Mouse (Mus musculus) spleen, adult 2 months (tissue): ENCODE data around the gene Alkbh3. TPM values are rescaled to one million over a fixed set of nuclear protein-coding genes. Genes with fewer than 3 reads are reported as not detected.
A peak's percentile ranks its signal among the peaks of the same experiment; 100 is the strongest.

Experiments used
- DNase-seq, 2 experiments: peaks; one replicate each; pipeline versions ENCODE4 v3.0.0 to v3.0.0-alpha.2; 2012 to 2021; ENCODE audit warnings: low spot score in 2 of 2, low read depth in 1 of 2
- H3K27ac ChIP-seq: fragments of 200-500 bp; 2 replicates; pipeline ENCODE4 v1.5.1; 2012; ENCODE audit warnings: low read length, inconsistent platforms; ENCODE audit not compliant: insufficient read depth
- H3K27me3 ChIP-seq: fragments of 200-500 bp; 2 replicates; pipeline ENCODE4 v1.6.1; 2012; ENCODE audit warnings: mild to moderate bottlenecking, moderate library complexity, low read length, inconsistent platforms; ENCODE audit not compliant: control insufficient read depth, insufficient read depth
- H3K36me3 ChIP-seq: fragments of 200-500 bp; 2 replicates; pipeline ENCODE4 v1.6.1; 2012; ENCODE audit warnings: mild to moderate bottlenecking, low read length, inconsistent platforms; ENCODE audit not compliant: control insufficient read depth, insufficient read depth
- H3K4me1 ChIP-seq: fragments of 200-500 bp; 2 replicates; pipeline ENCODE4 v1.6.1; 2011; ENCODE audit warnings: inconsistent platforms; ENCODE audit not compliant: control insufficient read depth, insufficient read depth, insufficient read length
- H3K4me3 ChIP-seq: fragments of 200-500 bp; 2 replicates; pipeline ENCODE4 v1.5.1; 2011; ENCODE audit warnings: mild to moderate bottlenecking, inconsistent platforms; ENCODE audit not compliant: insufficient read depth, insufficient read length; ENCODE audit errors: extremely low read depth
- CTCF ChIP-seq: fragments of 200-500 bp; IDR thresholded peaks from 2 replicates; pipeline ENCODE4 v1.5.1; 2011; ENCODE audit warnings: mild to moderate bottlenecking, inconsistent platforms; ENCODE audit not compliant: insufficient read depth, insufficient read length, insufficient replicate concordance; ENCODE audit errors: extremely low read depth
- POLR2A ChIP-seq: fragments of 200-500 bp; IDR thresholded peaks from 2 replicates; pipeline ENCODE4 v1.6.1; 2011; ENCODE audit warnings: low read depth, low read length, inconsistent platforms
- WGBS: fragments of 180-500 bp; shearing (Covaris S2); methylation state at CpG from one replicate; pipeline ENCODE4 v1.1.7; 2018; 5-methylcytosine and 5-hydroxymethylcytosine counted together
- polyA plus RNA-seq: library from polyadenylated mRNA; depleted of rRNA; stranded (reverse); fragments of >200 nt; gene quantifications from 2 replicates; pipeline ENCODE4 v1.2.3, GENCODE M21; 2012

Alkbh3 gene
- polyA plus RNA-seq, 1 experiment, result 24.7 TPM

DNA sequence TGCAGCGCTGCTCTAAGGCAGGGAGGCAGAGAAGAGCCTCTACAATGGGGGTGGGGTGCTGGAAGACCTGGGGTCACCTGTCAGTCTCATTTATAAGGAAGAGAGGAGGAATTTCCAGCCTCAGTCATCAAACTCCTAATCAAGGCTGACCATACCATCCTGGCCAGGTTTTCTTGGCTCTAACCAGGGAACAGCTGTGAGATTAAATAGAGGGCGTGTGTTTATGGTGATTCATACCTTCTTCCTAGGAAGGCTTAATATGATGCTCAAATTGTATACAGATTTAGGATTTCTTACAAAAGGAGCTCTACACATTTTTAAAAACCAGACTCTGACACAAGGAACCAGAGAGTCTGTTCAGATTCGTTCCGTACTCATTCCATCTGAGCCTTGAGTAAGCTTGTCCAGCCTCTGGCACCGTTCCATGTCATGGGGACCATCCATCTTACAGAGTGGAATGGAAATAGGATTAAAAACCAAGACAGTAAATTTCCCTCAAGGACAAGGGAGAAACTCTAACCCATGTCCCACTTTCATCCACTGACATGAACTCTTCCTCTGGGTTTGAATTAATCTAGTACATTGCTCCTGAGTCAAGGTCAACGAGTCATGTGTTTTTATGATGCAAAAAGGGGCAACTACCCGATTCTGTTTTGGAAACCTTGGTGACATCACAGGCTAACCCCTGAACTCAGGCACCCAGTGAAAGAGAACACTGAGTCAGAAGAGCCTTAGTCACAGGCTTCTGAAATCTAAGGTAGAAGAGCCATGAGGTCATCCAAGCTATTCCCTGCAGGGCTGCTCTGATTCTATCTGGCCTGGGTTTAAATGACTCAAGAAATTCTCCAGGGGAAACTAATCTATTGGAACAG lies 31.1 kb downstream of the Alkbh3 start:
- Histone ChIP-seq H3K27me3 (no peaks in the 10 kb centered on the region), H3K36me3 (peaks cover 13% of the 10 kb centered on the region), H3K27ac (no peak overlapping the region), H3K4me3 (no peak overlapping the region), H3K4me1 (peaks cover 2% of the 10 kb centered on the region)
- 90% methylated on average over 7 of the region's 7 CpGs for WGBS
- no peak for TF ChIP-seq CTCF
- TF ChIP-seq POLR2A, result no peak
- no peak for DNase-seq

DNA sequence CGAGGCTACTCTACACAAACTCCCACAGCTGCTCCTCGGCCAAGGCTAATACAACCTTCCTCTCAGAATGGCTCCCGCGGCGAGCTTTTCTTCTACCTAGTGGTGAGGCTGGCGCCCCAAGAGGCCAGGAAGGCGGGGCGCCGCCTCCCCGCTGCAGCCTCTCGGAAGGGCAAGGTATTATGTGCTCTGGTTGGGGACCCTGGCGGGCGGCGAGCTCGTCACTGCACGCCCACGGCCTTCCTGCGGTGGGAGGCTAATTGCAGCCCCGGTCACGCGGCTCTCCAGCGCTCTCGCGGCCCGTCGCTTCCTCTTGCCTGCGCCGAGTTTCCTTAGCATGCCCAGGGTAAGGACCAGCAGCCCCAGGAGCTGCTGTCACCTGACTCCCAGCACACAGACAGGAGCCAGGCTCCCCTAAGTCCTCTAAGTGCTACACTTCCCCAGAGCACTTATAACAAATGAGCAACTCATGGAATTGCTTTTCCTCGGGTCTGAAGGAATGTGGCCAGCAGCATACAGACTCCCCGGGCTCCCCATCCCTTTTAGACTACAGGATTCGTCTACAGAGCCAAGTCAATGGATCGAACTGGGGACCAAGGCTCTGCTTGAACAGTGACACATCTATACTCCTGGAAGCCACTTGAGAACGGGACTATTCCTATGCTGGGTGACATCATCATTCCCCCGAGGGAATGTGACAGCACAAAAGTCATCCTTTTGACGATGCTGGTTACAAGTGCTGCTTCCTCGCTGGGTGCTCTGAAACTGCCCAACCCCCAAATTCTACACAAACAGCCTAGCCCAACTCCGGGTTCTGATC lies 34.0 kb downstream of the Alkbh3 start:
- Histone ChIP-seq H3K4me3 (peak overlapping the region; percentile 27; the same call in 1 of the 2 replicates), H3K27me3 (no peaks in the 10 kb centered on the region), H3K27ac (no peak overlapping the region), H3K4me1 (peaks cover 2% of the 10 kb centered on the region), H3K36me3 (peaks cover 12% of the 10 kb centered on the region)
- DNase-seq, result peak; percentile 15 to 49
- 7% methylated on average over 37 of the region's 37 CpGs for WGBS
- peak; percentile 12; the same call in 1 of the 2 replicates for TF ChIP-seq CTCF
- TF ChIP-seq POLR2A, result no peak

DNA sequence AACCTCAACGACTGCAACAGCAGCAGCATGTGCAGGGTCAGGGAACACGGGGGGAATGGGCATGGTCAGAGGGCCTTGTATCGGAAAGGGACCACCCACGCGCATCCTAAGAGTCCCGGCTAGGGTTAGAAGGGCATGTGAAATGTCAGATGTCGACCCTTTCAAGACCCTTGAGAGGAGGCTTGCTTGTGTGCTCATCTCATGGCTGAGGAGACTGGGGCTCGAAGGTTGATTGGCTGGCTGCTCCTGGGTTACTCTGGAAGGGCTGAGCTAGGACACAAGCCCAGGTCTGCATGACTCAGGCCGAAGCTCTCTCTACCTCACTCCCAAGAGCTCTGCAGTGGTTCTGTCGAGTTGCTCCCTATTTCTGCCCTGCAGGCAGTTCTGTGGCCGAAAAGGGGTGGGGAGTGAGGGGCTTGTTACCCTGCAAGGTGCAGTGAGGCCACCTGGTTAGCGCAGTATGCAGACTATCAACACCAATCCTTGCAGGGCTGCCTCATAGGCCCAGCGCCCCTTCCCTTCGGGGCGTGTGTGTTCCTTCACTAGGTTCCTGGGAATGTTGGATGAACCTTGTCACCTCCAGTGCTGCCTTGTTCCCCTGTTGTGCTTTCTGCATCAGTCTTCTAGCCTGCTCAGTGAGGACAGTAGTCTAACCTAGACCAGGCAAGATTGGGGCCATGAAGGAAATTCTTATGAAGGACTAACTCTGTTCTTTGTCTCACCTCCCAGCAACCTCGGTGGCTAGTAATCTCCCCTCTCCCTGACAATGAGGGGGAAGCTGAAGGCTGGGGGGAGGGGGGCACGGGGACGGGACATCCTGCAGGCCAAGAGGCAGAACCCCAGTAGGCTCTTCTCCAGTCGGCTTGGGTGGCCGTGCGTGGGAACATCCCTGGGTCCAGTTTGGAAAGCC lies 34.8 kb downstream of the Alkbh3 start:
- no peak for DNase-seq
- WGBS, result 61% methylated on average over 20 of the region's 21 CpGs
- TF ChIP-seq POLR2A, result no peak
- no peak for TF ChIP-seq CTCF
- Histone ChIP-seq H3K36me3 (peaks cover 5% of the 10 kb centered on the region), H3K4me3 (peak overlapping the region; percentile 27; the same call in 1 of the 2 replicates), H3K27ac (no peak overlapping the region), H3K4me1 (peaks cover 2% of the 10 kb centered on the region), H3K27me3 (no peaks in the 10 kb centered on the region)

DNA sequence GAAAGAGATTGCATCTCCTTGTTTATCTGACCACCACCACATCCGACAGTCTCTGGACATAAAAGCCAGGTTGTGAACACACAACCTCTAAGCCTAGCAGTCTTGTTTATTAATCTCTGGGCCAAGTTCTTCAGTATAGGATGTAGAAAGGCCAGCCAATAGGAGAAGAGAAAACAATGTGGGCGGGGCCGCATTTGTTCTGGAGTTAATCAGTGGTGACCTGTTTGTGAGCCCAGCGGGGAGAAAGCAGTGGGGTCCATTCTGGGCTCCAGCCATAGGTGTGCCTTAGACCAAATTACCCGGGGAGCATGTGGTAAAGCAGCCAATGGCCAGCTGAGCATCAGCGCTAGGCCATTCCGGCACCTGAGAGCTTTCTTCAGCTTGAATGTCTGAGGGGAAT lies 35.6 kb downstream of the Alkbh3 start:
- H3K27ac ChIP-seq, result no peak overlapping the region
- H3K4me3 ChIP-seq, result no peak overlapping the region
- 88% methylated on average over 7 of the region's 7 CpGs for WGBS
- peaks cover 2% of the 10 kb centered on the region for H3K4me1 ChIP-seq
- DNase-seq, result no peak
- TF ChIP-seq POLR2A (no peak), CTCF (no peak)
- no peaks in the 10 kb centered on the region for H3K27me3 ChIP-seq
- no peaks in the 10 kb centered on the region; the same call in 1 of the 2 replicates for H3K36me3 ChIP-seq

DNA sequence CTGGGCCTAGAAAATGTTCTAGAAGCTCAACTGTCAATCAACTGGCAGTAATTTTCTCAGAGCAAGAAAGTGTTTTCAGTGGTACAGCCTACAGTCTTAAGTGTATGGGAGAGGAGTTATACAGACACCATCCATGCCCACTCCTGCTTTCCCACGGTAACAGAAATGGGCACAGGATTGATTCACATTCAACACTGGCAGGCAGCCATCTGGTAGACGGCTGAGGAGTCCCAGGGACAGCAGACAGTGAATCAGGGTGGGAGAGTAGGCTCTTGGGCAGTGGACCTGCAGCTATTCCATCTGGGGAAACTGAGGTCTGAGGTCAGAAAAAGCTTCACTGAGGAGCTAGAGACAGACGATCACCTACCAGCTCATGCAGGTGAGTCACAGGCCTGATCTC lies 39.0 kb downstream of the Alkbh3 start:
- WGBS, result 84% methylated on average over 3 of the region's 3 CpGs
- TF ChIP-seq POLR2A, result no peak
- no peak for TF ChIP-seq CTCF

DNA sequence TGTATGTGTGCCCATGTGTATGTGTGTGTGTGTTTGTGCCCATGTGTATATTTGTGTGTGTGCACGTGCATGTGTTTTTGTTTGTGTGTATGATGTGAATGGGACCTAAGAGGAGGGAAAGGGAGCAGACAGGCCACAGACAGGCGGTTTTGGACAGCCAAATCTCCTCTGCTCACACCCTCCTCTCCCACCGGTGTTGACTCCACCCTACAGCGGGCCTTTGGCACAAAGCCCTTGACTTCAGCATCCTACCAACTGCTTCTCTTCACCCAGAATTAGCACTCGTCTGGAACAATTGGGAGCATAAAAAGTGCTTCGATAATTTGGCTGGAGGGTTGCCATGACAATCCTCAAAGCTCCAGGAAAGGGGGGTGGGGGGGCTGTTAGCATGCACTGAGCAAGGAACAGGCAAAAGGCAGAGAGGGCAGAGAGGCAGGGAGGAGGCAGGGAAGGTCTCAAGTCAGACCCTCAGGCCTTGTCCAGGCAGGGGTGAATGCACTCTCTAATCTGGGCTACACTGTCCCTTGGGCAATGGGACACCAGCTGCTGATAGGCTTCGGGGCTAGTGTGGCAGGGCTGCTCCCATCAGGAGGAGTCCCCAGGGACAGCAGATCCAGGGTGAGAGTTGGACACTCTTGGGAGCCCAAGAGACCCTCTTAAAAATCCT lies 46.0 kb downstream of the Alkbh3 start:
- no peaks in the 10 kb centered on the region for H3K36me3 ChIP-seq
- 76% methylated on average over 7 of the region's 7 CpGs for WGBS
- H3K4me3 ChIP-seq, result no peak overlapping the region
- no peak overlapping the region for H3K27ac ChIP-seq
- no peak for DNase-seq
- no peaks in the 10 kb centered on the region for H3K27me3 ChIP-seq
- no peaks in the 10 kb centered on the region for H3K4me1 ChIP-seq
- TF ChIP-seq CTCF (no peak), POLR2A (no peak)

More for the DNA sequence above, 39.0 kb downstream of the Alkbh3 start:
- H3K36me3 ChIP-seq, result no peaks in the 10 kb centered on the region
- no peaks in the 10 kb centered on the region for H3K27me3 ChIP-seq
- peaks cover 2% of the 10 kb centered on the region for H3K4me1 ChIP-seq
- no peak for DNase-seq
- H3K27ac ChIP-seq, result no peak overlapping the region
- no peak overlapping the region for H3K4me3 ChIP-seq
